Mouse (Mus musculus) neural tube, embryonic 15.5 days (tissue): Measurements from ENCODE around the gene Cnn1. TPM values are rescaled to one million over a fixed set of nuclear protein-coding genes. Genes with fewer than 3 reads are reported as not detected.
A peak's percentile ranks its signal among the peaks of the same experiment; 100 is the strongest.

Experiments used
- ATAC-seq: fragments of 200-750 bp; cut with Nextera tagmentation; 2 replicates; pipeline ENCODE4 v1.8.0; 2017; ENCODE audit warnings: mild to moderate bottlenecking, moderate TSS enrichment, moderate library complexity; ENCODE audit not compliant: low FRiP score
- H3K27ac ChIP-seq: fragments of 300-500 bp; sonication (generic); replicated peaks from 2 replicates; pipeline ENCODE4 v1.5.1; 2015; ENCODE audit warnings: mild to moderate bottlenecking, inconsistent platforms
- H3K27me3 ChIP-seq: fragments of 300-500 bp; sonication (generic); replicated peaks from 2 replicates; pipeline ENCODE4 v1.6.1; 2015; ENCODE audit warnings: inconsistent platforms
- H3K36me3 ChIP-seq: fragments of 300-500 bp; sonication (generic); 2 replicates; pipeline ENCODE4 v1.6.1; 2015; ENCODE audit warnings: inconsistent platforms
- H3K4me1 ChIP-seq: fragments of 300-500 bp; sonication (generic); 2 replicates; pipeline ENCODE4 v1.6.1; 2015; ENCODE audit warnings: inconsistent platforms
- H3K4me2 ChIP-seq: fragments of 300-500 bp; sonication (generic); 2 replicates; pipeline ENCODE4 v1.6.1; 2015; ENCODE audit warnings: inconsistent platforms, mild to moderate bottlenecking, moderate library complexity
- H3K4me3 ChIP-seq: fragments of 300-500 bp; sonication (generic); replicated peaks from 2 replicates; pipeline ENCODE4 v1.5.1; 2015; ENCODE audit warnings: mild to moderate bottlenecking, inconsistent platforms
- H3K9ac ChIP-seq: fragments of 300-500 bp; sonication (generic); replicated peaks from 2 replicates; pipeline ENCODE4 v1.6.1; 2015; ENCODE audit warnings: mild to moderate bottlenecking, inconsistent platforms
- H3K9me3 ChIP-seq: fragments of 300-500 bp; sonication (generic); replicated peaks from 2 replicates; pipeline ENCODE4 v1.6.1; 2016; ENCODE audit warnings: inconsistent platforms
- WGBS: fragments of 180-500 bp; shearing (Covaris S2); methylation state at CpG from one replicate; pipeline ENCODE4 v1.1.7; 2015; ENCODE audit warnings: mixed read lengths; 5-methylcytosine and 5-hydroxymethylcytosine counted together
- polyA plus RNA-seq: library from polyadenylated mRNA; unstranded; fragments of >200 nt; fragmentation: Nextera tagmentation; extraction: Ambion mirVana; gene quantifications from 2 replicates; pipeline ENCODE4 v1.2.1, GENCODE M21; 2015

The Cnn1 gene
- polyA plus RNA-seq, 1 experiment from 2014 or later, result 0.84 TPM

DNA sequence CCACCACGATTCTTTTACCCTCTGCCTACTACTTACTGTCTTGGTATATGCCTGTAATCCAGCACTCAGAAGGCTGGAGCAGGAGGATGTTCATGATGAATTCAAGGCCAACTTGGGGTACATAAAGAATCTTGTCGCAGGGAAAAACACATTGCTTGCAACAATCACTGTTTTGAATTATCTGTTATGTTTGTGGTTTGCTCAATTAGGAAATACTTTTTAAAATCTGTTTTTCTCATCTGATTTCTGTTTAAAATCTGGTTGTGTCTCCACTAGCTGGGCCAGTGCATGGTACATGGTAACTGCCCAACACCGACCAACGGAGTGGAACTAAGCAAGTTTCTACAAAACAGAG is 14.4 kb upstream of the Cnn1 start:
- H3K9ac ChIP-seq, result peak overlapping the region; percentile 65
- H3K4me3 ChIP-seq, result peak overlapping the region; percentile 63
- H3K27me3 ChIP-seq, result no peaks in the 10 kb centered on the region
- H3K4me1 ChIP-seq, result peaks cover 27% of the 10 kb centered on the region
- H3K36me3 ChIP-seq, result peaks cover 12% of the 10 kb centered on the region; the same call in 1 of the 2 replicates
- peak overlapping the region; percentile 86 for H3K27ac ChIP-seq
- no peak for ATAC-seq
- H3K4me2 ChIP-seq, result peak overlapping the region; percentile 78
- WGBS, result 32% methylated on average over 4 of the region's 4 CpGs
- H3K9me3 ChIP-seq, result no peaks in the 10 kb centered on the region

DNA sequence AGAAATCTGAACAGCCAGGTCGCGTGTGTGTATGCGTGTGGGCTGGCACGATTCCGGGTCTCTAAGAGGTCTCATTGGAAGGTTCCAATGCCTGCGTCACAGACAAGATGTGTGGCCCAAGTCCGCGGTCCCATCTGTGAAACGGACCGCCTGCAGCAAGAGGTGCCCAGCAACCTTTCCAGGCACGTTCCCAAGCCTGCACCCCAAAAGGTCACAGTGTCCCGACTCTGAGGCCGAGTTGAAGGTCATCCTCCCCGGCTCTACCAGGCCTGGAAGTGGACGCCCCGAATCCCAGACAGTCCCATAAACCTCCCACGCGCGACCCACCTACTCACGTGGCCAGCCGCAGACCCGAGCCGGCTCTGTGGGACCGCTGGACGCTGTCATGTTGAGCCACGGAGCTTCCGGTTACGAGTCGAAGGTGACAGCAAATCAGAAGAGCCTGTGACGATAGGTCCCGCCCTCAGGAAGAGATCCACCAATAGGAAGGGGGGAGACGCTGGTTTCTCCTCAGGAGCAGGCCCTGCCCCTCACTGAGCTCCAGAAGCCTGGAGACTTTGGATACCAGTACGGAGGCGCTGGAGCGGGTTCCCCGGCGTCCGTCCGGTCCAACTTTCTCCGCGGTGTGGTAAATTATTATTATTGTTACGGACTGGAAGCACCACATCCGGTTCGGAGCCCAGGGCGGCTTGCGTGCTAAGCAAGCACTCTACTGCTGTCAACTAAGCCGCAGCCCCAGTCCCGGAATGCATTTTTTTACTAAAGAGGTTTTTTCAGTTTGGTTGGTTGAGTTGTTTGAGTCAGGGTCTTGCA is 13.8 kb upstream of the Cnn1 start, which contains the start of gene Ecsit:
Gene Ecsit (minus strand): TSS at position 417 of the 813 bp plus-strand sequence.
- Histone ChIP-seq H3K9me3 (no peaks in the 10 kb centered on the region), H3K27me3 (no peaks in the 10 kb centered on the region), H3K4me3 (peak within 1 kb of the TSS; percentile 63), H3K27ac (peak within 1 kb of the TSS; percentile 86), H3K4me2 (peak within 1 kb of the TSS; percentile 78), H3K36me3 (peaks cover 8% of the 10 kb centered on the region; the same call in 1 of the 2 replicates), H3K4me1 (peaks cover 27% of the 10 kb centered on the region), H3K9ac (peak within 1 kb of the TSS; percentile 65)
- peak; percentile 99 for ATAC-seq
- WGBS, result under 1% methylated on average over 48 of the region's 48 CpGs

DNA sequence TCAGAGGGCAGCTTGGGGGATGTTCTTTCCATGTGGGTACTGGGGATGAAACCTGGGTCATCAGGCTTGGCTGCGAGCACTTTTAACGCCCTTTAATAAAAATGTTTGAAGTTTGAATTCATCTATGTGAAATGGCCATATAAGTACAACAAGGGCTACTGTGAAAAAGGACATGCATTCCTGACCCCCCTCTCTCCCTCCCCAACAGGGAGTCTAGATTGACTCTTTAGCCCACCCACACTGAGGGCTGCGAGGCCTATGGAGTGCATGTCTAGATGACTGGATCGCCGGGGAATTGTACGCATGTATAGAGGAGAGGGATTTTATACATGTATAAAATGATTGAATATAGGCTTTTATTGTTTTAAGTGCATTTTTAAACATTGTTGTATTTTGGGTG is 13.0 kb upstream of the Cnn1 start:
- no peaks in the 10 kb centered on the region for H3K9me3 ChIP-seq
- 83% methylated on average over 6 of the region's 6 CpGs for WGBS
- peak overlapping the region; percentile 78 for H3K4me2 ChIP-seq
- H3K36me3 ChIP-seq, result peaks cover 6% of the 10 kb centered on the region; the same call in 1 of the 2 replicates
- no peaks in the 10 kb centered on the region for H3K27me3 ChIP-seq
- H3K4me3 ChIP-seq, result peak overlapping the region; percentile 63
- peaks cover 27% of the 10 kb centered on the region for H3K4me1 ChIP-seq
- peak overlapping the region; percentile 65 for H3K9ac ChIP-seq
- no peak for ATAC-seq
- H3K27ac ChIP-seq, result peak overlapping the region; percentile 86

DNA sequence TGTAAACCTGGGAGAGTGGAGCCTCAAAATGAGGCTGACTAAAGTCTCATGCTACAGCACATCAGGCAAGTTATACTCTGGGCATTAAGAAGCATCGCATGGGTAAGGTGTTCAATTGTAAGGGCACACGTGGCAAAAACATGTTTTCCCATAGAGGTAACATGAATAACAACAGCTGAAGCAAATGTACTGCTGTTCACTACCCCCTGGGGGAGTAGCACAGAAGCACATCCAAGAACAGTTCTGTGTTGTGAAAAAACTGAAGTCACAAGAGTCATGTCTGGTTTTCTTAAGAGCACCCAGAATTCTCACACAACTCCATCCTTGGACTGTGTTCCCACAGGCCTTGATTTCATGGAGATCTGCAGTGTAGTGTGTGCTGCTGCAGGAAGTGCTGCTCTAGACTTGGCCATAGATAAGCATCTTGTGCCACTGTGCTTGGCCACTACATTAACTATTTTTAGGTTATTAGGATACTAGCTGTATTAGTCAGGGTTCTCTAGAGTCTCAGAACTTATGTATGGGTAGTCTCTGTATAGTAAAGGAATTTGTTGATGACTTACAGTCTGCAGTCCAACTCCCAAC is 11.9 kb upstream of the Cnn1 start:
- Histone ChIP-seq H3K27ac (no peak overlapping the region), H3K9me3 (no peaks in the 10 kb centered on the region), H3K9ac (no peak overlapping the region), H3K4me3 (no peak overlapping the region), H3K4me2 (no peak overlapping the region), H3K27me3 (no peaks in the 10 kb centered on the region), H3K36me3 (peaks cover 5% of the 10 kb centered on the region; the same call in 1 of the 2 replicates), H3K4me1 (peaks cover 27% of the 10 kb centered on the region)
- 85% methylated on average over 2 of the region's 2 CpGs for WGBS
- ATAC-seq, result no peak

DNA sequence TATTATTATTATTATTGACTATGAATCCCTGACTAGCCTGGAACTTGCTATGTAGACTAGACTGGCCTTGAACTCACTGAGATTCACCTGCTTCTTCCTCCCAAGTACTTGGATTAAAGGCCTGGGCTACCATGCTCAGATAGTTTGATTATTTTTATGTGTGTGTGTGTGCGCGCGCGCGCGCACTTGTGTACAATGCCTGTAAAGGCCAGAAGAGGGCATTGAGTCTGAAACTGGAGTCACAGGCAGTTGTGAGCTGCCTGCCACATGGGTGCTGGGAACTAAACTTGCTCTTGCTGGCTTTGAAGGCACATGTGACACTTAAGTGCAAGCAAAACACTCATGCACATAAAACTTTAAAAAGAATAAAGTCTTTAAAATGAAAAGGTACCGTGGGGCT is 9.7 kb upstream of the Cnn1 start:
- Histone ChIP-seq H3K36me3 (no peaks in the 10 kb centered on the region), H3K4me1 (peaks cover 17% of the 10 kb centered on the region), H3K27me3 (peaks cover 3% of the 10 kb centered on the region; the same call in 1 of the 2 replicates), H3K9ac (no peak overlapping the region), H3K4me3 (no peak overlapping the region), H3K4me2 (no peak overlapping the region), H3K27ac (no peak overlapping the region), H3K9me3 (no peaks in the 10 kb centered on the region)
- WGBS, result 98% methylated on average over 7 of the region's 7 CpGs
- no peak for ATAC-seq

DNA sequence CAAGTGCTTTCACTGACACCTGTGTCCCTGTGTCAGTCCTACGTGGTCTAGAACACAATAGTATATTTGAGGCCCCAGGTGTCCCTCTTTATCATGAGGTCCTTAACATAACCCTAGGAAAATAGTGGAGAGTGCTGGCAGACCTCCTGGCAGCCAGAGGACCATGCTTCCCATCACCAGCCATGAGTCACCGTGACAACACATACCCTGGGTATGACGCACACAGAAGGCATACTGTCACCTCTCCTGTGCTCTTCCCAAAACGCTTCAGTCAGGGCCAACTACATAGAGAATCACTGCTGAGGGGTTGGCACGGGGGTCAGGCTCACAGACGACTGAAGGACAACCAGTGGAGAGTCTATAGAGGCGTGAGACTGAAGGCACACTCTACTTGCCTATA is 9.0 kb upstream of the Cnn1 start:
- WGBS, result 89% methylated on average over 7 of the region's 7 CpGs
- H3K4me3 ChIP-seq, result no peak overlapping the region
- no peaks in the 10 kb centered on the region for H3K9me3 ChIP-seq
- H3K36me3 ChIP-seq, result no peaks in the 10 kb centered on the region
- H3K27ac ChIP-seq, result no peak overlapping the region
- no peak overlapping the region for H3K9ac ChIP-seq
- H3K4me2 ChIP-seq, result no peak overlapping the region
- no peak for ATAC-seq
- H3K27me3 ChIP-seq, result peaks cover 3% of the 10 kb centered on the region; the same call in 1 of the 2 replicates
- H3K4me1 ChIP-seq, result peaks cover 11% of the 10 kb centered on the region

DNA sequence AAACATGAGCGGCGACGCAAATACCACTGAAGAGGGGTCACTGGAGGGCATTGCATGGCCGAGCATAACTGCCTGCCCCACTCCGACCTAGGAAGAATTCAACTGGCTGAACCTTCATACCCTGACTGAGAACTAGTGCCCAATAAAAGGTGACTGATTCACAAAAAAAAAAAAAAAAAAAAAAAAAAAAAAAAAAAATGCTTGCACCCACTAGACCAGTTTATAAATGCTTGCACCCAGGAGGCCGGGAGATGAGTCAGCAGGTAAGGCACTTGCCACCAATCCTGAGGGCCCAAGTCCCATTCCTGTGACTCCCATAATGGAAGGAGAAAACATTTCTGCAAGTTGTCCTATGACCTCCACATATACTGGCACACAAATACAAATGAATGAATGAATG is 6.3 kb upstream of the Cnn1 start:
- no peak overlapping the region for H3K4me2 ChIP-seq
- no peak overlapping the region for H3K4me3 ChIP-seq
- ATAC-seq, result no peak
- H3K36me3 ChIP-seq, result no peaks in the 10 kb centered on the region
- 92% methylated on average over 6 of the region's 6 CpGs for WGBS
- no peak overlapping the region for H3K9ac ChIP-seq
- no peak overlapping the region for H3K27ac ChIP-seq
- no peaks in the 10 kb centered on the region for H3K9me3 ChIP-seq
- H3K27me3 ChIP-seq, result peaks cover 8% of the 10 kb centered on the region
- peaks cover 6% of the 10 kb centered on the region for H3K4me1 ChIP-seq

DNA sequence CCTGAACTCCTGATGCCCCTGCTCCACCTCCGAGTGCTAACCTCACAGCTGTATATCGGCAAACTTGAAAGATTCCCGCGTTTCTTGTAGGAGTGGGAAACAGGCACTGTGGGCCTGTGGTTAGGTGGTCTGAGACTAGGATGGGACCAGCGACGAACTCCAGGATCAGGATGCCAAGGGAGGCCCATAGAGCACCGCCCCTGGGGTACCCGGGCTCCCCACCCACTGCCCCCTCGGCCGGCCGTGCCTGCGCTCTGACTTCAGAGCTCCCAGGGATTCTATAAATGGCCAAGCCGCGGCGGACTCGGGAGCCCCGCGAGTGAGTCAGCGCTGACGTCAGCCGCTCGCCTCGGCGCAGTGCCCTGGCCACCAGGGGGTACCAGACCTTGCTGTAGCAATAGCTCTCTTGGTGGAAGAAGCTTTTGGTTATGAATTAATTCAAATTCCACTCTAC is 3.1 kb upstream of the Cnn1 start:
- Histone ChIP-seq H3K4me1 (peaks cover 13% of the 10 kb centered on the region), H3K9ac (peak overlapping the region; percentile 36; the same call in 1 of the 2 replicates), H3K4me3 (peak overlapping the region; percentile 36), H3K36me3 (no peaks in the 10 kb centered on the region), H3K27ac (no peak overlapping the region), H3K4me2 (peak overlapping the region; percentile 68), H3K9me3 (no peaks in the 10 kb centered on the region), H3K27me3 (peaks cover 38% of the 10 kb centered on the region)
- 2% methylated on average over 24 of the region's 24 CpGs for WGBS
- peak; percentile 63 for ATAC-seq

DNA sequence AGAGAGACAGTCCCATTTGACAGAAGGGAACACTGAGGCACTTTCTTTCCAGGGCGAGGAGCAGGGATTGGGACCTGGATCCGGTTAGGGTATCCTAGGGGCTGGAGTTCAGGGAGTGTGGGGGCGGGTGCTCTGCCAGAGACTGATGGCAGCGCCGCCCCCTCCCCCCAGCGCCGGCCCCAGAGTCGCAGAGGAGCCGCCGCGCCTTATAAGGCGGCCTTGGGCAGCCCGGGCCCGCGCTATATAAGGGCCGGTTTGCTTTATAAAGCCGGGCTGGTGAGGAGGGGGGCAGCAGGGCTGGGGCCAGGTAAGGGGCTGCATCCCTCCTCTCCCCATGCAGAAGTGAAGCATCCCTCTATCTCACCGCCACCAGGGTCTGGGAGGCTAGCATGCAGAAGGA is 906 bp downstream of the Cnn1 start:
- Histone ChIP-seq H3K4me2 (no peak overlapping the region), H3K9ac (no peak overlapping the region), H3K4me3 (no peak overlapping the region), H3K9me3 (no peaks in the 10 kb centered on the region), H3K4me1 (peaks cover 13% of the 10 kb centered on the region), H3K27ac (no peak overlapping the region), H3K36me3 (no peaks in the 10 kb centered on the region), H3K27me3 (peaks cover 48% of the 10 kb centered on the region)
- 4% methylated on average over 18 of the region's 18 CpGs for WGBS
- no peak for ATAC-seq

DNA sequence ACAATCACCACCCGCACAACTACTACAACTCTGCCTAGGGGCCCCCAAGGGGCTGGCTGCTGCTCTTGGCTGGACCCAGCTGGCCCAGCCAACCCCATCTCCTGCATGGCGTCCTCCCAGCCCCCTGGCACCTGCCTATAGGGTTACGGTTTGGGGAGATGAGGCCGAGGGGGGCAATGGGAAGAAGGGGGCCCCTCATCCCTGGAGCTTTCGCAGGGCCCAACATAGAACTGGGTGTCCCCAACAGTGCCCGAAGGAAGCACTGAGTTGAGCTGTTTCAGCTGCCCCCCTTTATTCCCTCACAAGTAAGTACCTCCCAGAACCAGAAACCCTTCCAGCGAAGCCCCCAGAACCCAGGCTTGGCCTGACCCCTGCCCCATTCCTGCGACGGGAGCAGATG is 9.2 kb downstream of the Cnn1 start:
- ATAC-seq, result no peak
- Histone ChIP-seq H3K4me1 (no peaks in the 10 kb centered on the region), H3K27ac (no peak overlapping the region), H3K4me2 (no peak overlapping the region), H3K27me3 (no peaks in the 10 kb centered on the region), H3K9ac (no peak overlapping the region), H3K9me3 (no peaks in the 10 kb centered on the region), H3K36me3 (peaks cover 34% of the 10 kb centered on the region), H3K4me3 (no peak overlapping the region)
- 94% methylated on average over 9 of the region's 9 CpGs for WGBS

DNA sequence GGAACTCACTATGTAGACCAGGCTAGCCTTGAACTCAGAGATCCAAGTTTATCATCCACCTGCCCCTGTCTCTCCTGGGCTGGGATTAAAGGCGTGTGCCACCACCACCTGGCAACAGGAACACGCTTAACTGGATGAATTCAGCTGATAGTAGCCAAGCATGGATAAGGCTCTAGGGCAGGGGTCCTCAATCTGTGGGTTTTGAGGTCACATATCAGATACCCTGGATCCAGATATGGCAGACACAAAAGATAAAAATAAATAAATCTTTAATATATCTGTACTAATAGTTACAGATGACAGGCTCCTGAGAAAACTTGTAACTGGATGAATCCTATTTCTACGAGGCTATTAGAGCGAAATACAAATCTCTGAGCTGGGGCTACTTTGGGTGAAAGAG is 16.6 kb downstream of the Cnn1 start:
- Histone ChIP-seq H3K36me3 (peaks cover 31% of the 10 kb centered on the region), H3K4me1 (peaks cover 28% of the 10 kb centered on the region), H3K9me3 (no peaks in the 10 kb centered on the region), H3K9ac (peak overlapping the region; percentile 89), H3K27me3 (no peaks in the 10 kb centered on the region), H3K4me3 (peak overlapping the region; percentile 94), H3K4me2 (peak overlapping the region; percentile 85), H3K27ac (peak overlapping the region; percentile 79; the same call in 1 of the 2 replicates)
- 87% methylated on average over 4 of the region's 4 CpGs for WGBS
- ATAC-seq, result no peak

DNA sequence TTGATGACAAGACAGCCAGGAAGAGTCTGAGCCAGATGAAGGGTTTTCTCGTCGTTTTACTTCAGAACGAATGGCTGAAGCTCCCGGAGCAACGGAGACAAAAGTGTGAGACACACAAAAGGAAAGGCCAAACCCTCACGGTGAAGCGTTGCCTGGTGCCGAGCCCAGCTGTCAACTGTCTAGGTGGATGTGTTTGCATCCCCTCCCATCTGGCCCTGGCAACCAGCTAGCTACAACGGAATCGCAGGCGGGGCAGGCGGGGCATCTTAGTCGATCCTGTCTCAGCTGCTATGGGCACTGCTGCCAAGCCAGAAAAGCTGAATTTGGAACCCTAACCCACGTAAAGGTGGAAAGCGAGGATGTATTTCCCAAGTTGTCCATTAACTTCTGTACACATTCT is 17.1 kb downstream of the Cnn1 start:
- H3K9ac ChIP-seq, result peak overlapping the region; percentile 89
- peak overlapping the region; percentile 94 for H3K4me3 ChIP-seq
- H3K27me3 ChIP-seq, result no peaks in the 10 kb centered on the region
- peaks cover 28% of the 10 kb centered on the region for H3K4me1 ChIP-seq
- peak overlapping the region; percentile 79; the same call in 1 of the 2 replicates for H3K27ac ChIP-seq
- no peaks in the 10 kb centered on the region for H3K9me3 ChIP-seq
- ATAC-seq, result no peak
- H3K36me3 ChIP-seq, result peaks cover 28% of the 10 kb centered on the region
- 13% methylated on average over 15 of the region's 15 CpGs for WGBS
- peak overlapping the region; percentile 85 for H3K4me2 ChIP-seq
